Mouse (Mus musculus) MEL (cell line): ENCODE measurements around the gene Herc2. TPM values are rescaled to one million over a fixed set of nuclear protein-coding genes. Genes with fewer than 3 reads are reported as not detected.

Experiments used
- DNase-seq: peaks from one replicate; pipeline ENCODE4 v3.0.0; 2011; ENCODE audit warnings: low read depth, low spot score
- H3K27ac ChIP-seq: 2 replicates; pipeline ENCODE4 v1.5.1; 2012; ENCODE audit warnings: low read depth, mild to moderate bottlenecking, control low read depth, low read length, moderate library complexity; ENCODE audit not compliant: control insufficient read depth
- H3K27me3 ChIP-seq, 2 experiments: fragments of 150-350 bp in 1 of 2; sonication (generic) in 1 of 2; 2 replicates each; pipeline ENCODE4 v1.6.1; 2012; ENCODE audit warnings: low read length in 2 of 2, mild to moderate bottlenecking in 2 of 2, improper control_type of control experiment in 1 of 2, moderate library complexity in 1 of 2; ENCODE audit not compliant: insufficient read depth in 2 of 2, control insufficient read depth in 1 of 2
- H3K36me3 ChIP-seq, 2 experiments: 2 replicates each; pipeline ENCODE4 v1.6.1; 2012 to 2014; ENCODE audit warnings: low read length in 2 of 2, improper control_type of control experiment in 1 of 2, inconsistent platforms in 1 of 2, mild to moderate bottlenecking in 1 of 2; ENCODE audit not compliant: insufficient read depth in 2 of 2, control insufficient read depth in 1 of 2
- H3K4me1 ChIP-seq, 2 experiments: fragments of 150-350 bp in 1 of 2; sonication (generic) in 1 of 2; 2 replicates each; pipeline ENCODE4 v1.6.1; 2012; ENCODE audit warnings: low read length in 2 of 2, improper control_type of control experiment in 1 of 2, mild to moderate bottlenecking in 1 of 2; ENCODE audit not compliant: insufficient read depth in 2 of 2, control insufficient read depth in 1 of 2
- H3K4me3 ChIP-seq, 2 experiments: fragments of 150-350 bp in 1 of 2; sonication (generic) in 1 of 2; 2 replicates each; pipeline ENCODE4 v1.5.1; 2012; ENCODE audit warnings: low read depth in 2 of 2, low read length in 2 of 2, mild to moderate bottlenecking in 2 of 2, moderate library complexity in 2 of 2, control low read depth in 1 of 2, improper control_type of control experiment in 1 of 2; ENCODE audit not compliant: control insufficient read depth in 1 of 2, insufficient read depth in 1 of 2
- H3K79me2 ChIP-seq: 2 replicates; pipeline ENCODE4 v1.6.1; 2012; ENCODE audit warnings: mild to moderate bottlenecking, low read length, moderate library complexity; ENCODE audit not compliant: control insufficient read depth, poor library complexity, insufficient read depth
- H3K9ac ChIP-seq: 2 replicates; pipeline ENCODE4 v1.6.1; 2012; ENCODE audit warnings: low read depth, mild to moderate bottlenecking, control low read depth, low read length, moderate library complexity; ENCODE audit not compliant: control insufficient read depth, poor library complexity, severe bottlenecking
- H3K9me3 ChIP-seq: fragments of 150-350 bp; sonication (generic); replicated peaks from 2 replicates; pipeline ENCODE4 v1.6.1; 2012; ENCODE audit warnings: mild to moderate bottlenecking, low read length, improper control_type of control experiment, moderate library complexity; ENCODE audit not compliant: insufficient read depth
- CHD1 ChIP-seq: IDR thresholded peaks from 2 replicates; pipeline ENCODE4 v1.6.1; 2012; ENCODE audit warnings: low read depth, mild to moderate bottlenecking, inconsistent platforms, low read length, improper control_type of control experiment
- CHD2 ChIP-seq: IDR thresholded peaks from 2 replicates; pipeline ENCODE4 v1.6.1; 2011; ENCODE audit warnings: low read length, improper control_type of control experiment
- CTCF ChIP-seq, 3 experiments: IDR thresholded peaks in 2 of 3; conservative IDR thresholded peaks in 1 of 3; 2 replicates each; pipeline ENCODE4 v1.5.1; 2011 to 2012; ENCODE audit warnings: low read length in 3 of 3, low read depth in 2 of 3, mild to moderate bottlenecking in 2 of 3, improper control_type of control experiment in 1 of 3, inconsistent platforms in 1 of 3, mixed read lengths in 1 of 3, moderate library complexity in 1 of 3; ENCODE audit not compliant: control insufficient read depth in 1 of 3, insufficient read depth in 1 of 3, poor library complexity in 1 of 3, severe bottlenecking in 1 of 3
- E2F4 ChIP-seq: IDR thresholded peaks from 2 replicates; pipeline ENCODE4 v1.6.1; 2011; ENCODE audit warnings: low read depth, low read length, improper control_type of control experiment, borderline replicate concordance
- EP300 ChIP-seq, 2 experiments: IDR thresholded peaks; 2 replicates each; pipeline ENCODE4 v1.6.1; 2011; ENCODE audit warnings: improper control_type of control experiment in 2 of 2, low read length in 2 of 2, low read depth in 1 of 2, mild to moderate bottlenecking in 1 of 2
- KAT2A ChIP-seq: conservative IDR thresholded peaks from 2 replicates; pipeline ENCODE4 v1.6.1; 2012; ENCODE audit warnings: low read depth, low read length, improper control_type of control experiment, inconsistent platforms
- MAFK ChIP-seq: IDR thresholded peaks from 2 replicates; pipeline ENCODE4 v1.6.1; 2011; ENCODE audit warnings: low read depth, mild to moderate bottlenecking, low read length, improper control_type of control experiment, borderline replicate concordance
- MAX ChIP-seq: IDR thresholded peaks from 2 replicates; pipeline ENCODE4 v1.6.1; 2011; ENCODE audit warnings: low read length, improper control_type of control experiment
- MAZ ChIP-seq: IDR thresholded peaks from 2 replicates; pipeline ENCODE4 v1.6.1; 2012; ENCODE audit warnings: low read depth, mild to moderate bottlenecking, inconsistent platforms, low read length, improper control_type of control experiment
- MYC ChIP-seq: IDR thresholded peaks from 2 replicates; pipeline ENCODE4 v1.6.1; 2011; ENCODE audit warnings: low read depth, mild to moderate bottlenecking, low read length, improper control_type of control experiment, moderate library complexity
- NELFE ChIP-seq: IDR thresholded peaks from 2 replicates; pipeline ENCODE4 v1.6.1; 2011; ENCODE audit warnings: low read depth, low read length, improper control_type of control experiment
- NRF1 ChIP-seq: IDR thresholded peaks from 2 replicates; pipeline ENCODE4 v1.6.1; 2014; ENCODE audit warnings: low read depth, mild to moderate bottlenecking, inconsistent platforms, low read length, improper control_type of control experiment, moderate library complexity; ENCODE audit not compliant: poor library complexity, insufficient read depth, severe bottlenecking
- POLR2A ChIP-seq, 2 experiments: IDR thresholded peaks; 2 replicates each; pipeline ENCODE4 v1.6.1; 2011 to 2012; ENCODE audit warnings: low read length in 2 of 2, mild to moderate bottlenecking in 2 of 2, control low read depth in 1 of 2, improper control_type of control experiment in 1 of 2, low read depth in 1 of 2, moderate library complexity in 1 of 2; ENCODE audit not compliant: control insufficient read depth in 1 of 2, insufficient read depth in 1 of 2, poor library complexity in 1 of 2
- POLR2AphosphoS5 ChIP-seq: IDR thresholded peaks from 2 replicates; pipeline ENCODE4 v1.6.1; 2012; ENCODE audit warnings: low read depth, borderline replicate concordance, mild to moderate bottlenecking, inconsistent platforms, low read length, moderate library complexity, mixed read lengths
- RCOR1 ChIP-seq: IDR thresholded peaks from 2 replicates; pipeline ENCODE4 v1.6.1; 2012; ENCODE audit warnings: low read depth, mild to moderate bottlenecking, inconsistent platforms, low read length, improper control_type of control experiment
- SIN3A ChIP-seq: IDR thresholded peaks from 2 replicates; pipeline ENCODE4 v1.6.1; 2012; ENCODE audit warnings: low read length, improper control_type of control experiment, inconsistent platforms
- TAL1 ChIP-seq: IDR thresholded peaks from 2 replicates; pipeline ENCODE4 v1.6.1; 2012; ENCODE audit warnings: mild to moderate bottlenecking, inconsistent platforms, low read length, moderate library complexity, mixed read lengths
- TBP ChIP-seq: IDR thresholded peaks from 2 replicates; pipeline ENCODE4 v1.8.0; 2011; ENCODE audit warnings: low read depth, low read length, improper control_type of control experiment
- USF1 ChIP-seq: IDR thresholded peaks from 2 replicates; pipeline ENCODE4 v1.6.1; 2014; ENCODE audit warnings: low read depth, mild to moderate bottlenecking, inconsistent platforms, low read length, improper control_type of control experiment, moderate library complexity
- ZMIZ1 ChIP-seq: IDR thresholded peaks from 2 replicates; pipeline ENCODE4 v1.6.1; 2012; ENCODE audit warnings: low read depth, mild to moderate bottlenecking, inconsistent platforms, low read length, improper control_type of control experiment, moderate library complexity
- polyA plus RNA-seq, 2 experiments: library from polyadenylated mRNA; stranded (reverse) in 1 of 2; unstranded in 1 of 2; fragments of >175 nt in 1 of 2; fragments of >200 nt in 1 of 2; gene quantifications; 2 replicates each; pipeline versions ENCODE4 v1.2.1 to v1.2.4; 2012; ENCODE audit warnings: low replicate concordance in 2 of 2, low read depth in 1 of 2; ENCODE audit not compliant: insufficient read length in 2 of 2, insufficient read depth in 1 of 2, missing spikeins in 1 of 2
- total RNA-seq: library from RNA; depleted of rRNA; stranded (reverse); fragments of 300-350 nt; gene quantifications from 2 replicates; pipeline ENCODE4 v1.2.3, GENCODE M21; 2012

The Herc2 gene
- total and polyA plus RNA-seq, 3 experiments, result 20.7 to 389 (median 32.0) TPM

DNA sequence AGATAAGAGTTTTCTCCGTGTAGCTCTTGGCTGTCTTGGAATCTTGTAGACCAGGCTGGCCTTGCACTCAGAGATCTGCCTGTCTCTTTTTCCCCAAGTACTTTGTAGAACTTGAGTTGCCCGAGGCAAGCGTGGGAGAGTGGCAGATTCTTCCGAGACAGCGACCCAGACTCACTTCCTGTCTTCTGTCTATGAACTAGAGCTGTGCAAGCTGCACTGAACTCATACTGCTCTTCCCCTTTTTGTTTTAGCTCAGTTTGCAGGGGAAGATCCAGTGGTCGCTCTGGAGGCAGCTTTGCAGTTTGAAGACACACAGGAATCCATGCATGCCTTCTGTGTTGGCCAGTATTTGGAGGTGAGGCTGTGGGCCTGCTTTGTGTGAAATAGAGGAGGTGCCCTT lies 81.6 kb downstream of the Herc2 start:
- Histone ChIP-seq H3K27ac (no peak overlapping the region), H3K27me3 (no peaks in the 10 kb centered on the region), H3K4me3 (no peak overlapping the region), H3K4me1 (peaks cover 0 to 6% of the 10 kb centered on the region in 2 experiments; a peak in 2 of 4 replicates), H3K36me3 (peaks cover 10 to 16% of the 10 kb centered on the region in 2 experiments), H3K79me2 (no peaks in the 10 kb centered on the region), H3K9ac (no peak overlapping the region), H3K9me3 (no peaks in the 10 kb centered on the region)
- peak; percentile 46 for DNase-seq
- no peak for TF ChIP-seq EP300 (IDR thresholded peaks at IDR 0.05; ENCODE audit: low read depth in 1 of 2, low read length in 2 of 2)
- no peak for TF ChIP-seq CTCF (IDR thresholded peaks at IDR 0.05 in 2 of 3, conservative IDR thresholded peaks at IDR 0.05 in 1 of 3; ENCODE audit: control insufficient read depth in 1 of 3, insufficient read depth in 1 of 3, low read depth in 2 of 3, low read length in 3 of 3, poor library complexity in 1 of 3, severe bottlenecking in 1 of 3)
- no peak for TF ChIP-seq NRF1

GRCm38 (mm10) chr7:56138706-56139105 lies 88.7 kb downstream of the Herc2 start:
- no peak overlapping the region for H3K27ac ChIP-seq
- no peak for DNase-seq
- H3K4me1 ChIP-seq, result no peaks in the 10 kb centered on the region
- H3K9me3 ChIP-seq, result no peaks in the 10 kb centered on the region
- TF ChIP-seq POLR2A (IDR thresholded peaks at IDR 0.05; ENCODE audit: control insufficient read depth in 1 of 2, insufficient read depth in 1 of 2, low read depth in 1 of 2, low read length in 2 of 2, poor library complexity in 1 of 2) (no peak), KAT2A (no peak), MAFK (no peak), MYC (no peak), NELFE (no peak), CHD1 (no peak), MAZ (no peak), SIN3A (no peak), POLR2AphosphoS5 (no peak), E2F4 (no peak), TAL1 (no peak), MAX (no peak), RCOR1 (no peak), ZMIZ1 (no peak), CHD2 (no peak), CTCF (IDR thresholded peaks at IDR 0.05 in 2 of 3, conservative IDR thresholded peaks at IDR 0.05 in 1 of 3; ENCODE audit: control insufficient read depth in 1 of 3, insufficient read depth in 1 of 3, low read depth in 2 of 3, low read length in 3 of 3, poor library complexity in 1 of 3, severe bottlenecking in 1 of 3) (no peak), USF1 (no peak), TBP (no peak)
- TF ChIP-seq, all 39 proteins: peak for 0
- no peak overlapping the region for H3K9ac ChIP-seq
- no peak overlapping the region for H3K4me3 ChIP-seq
- no peaks in the 10 kb centered on the region for H3K27me3 ChIP-seq
- H3K79me2 ChIP-seq, result no peaks in the 10 kb centered on the region
- H3K36me3 ChIP-seq, result peaks cover 0 to 8% of the 10 kb centered on the region in 2 experiments; a peak in 2 of 4 replicates
